Mouse (Mus musculus) lung, postnatal 0 days (tissue): ENCODE measurements around the gene Glb1l.

Experiments
- CTCF ChIP-seq: IDR thresholded peaks from 2 replicates; pipeline ENCODE4 v1.5.1; 2016; ENCODE audit warnings: antibody characterized with exemption, mild to moderate bottlenecking
- EP300 ChIP-seq: IDR thresholded peaks from 2 replicates; pipeline ENCODE4 v1.6.1; 2016; ENCODE audit warnings: antibody characterized with exemption, mild to moderate bottlenecking, control low read depth

DNA sequence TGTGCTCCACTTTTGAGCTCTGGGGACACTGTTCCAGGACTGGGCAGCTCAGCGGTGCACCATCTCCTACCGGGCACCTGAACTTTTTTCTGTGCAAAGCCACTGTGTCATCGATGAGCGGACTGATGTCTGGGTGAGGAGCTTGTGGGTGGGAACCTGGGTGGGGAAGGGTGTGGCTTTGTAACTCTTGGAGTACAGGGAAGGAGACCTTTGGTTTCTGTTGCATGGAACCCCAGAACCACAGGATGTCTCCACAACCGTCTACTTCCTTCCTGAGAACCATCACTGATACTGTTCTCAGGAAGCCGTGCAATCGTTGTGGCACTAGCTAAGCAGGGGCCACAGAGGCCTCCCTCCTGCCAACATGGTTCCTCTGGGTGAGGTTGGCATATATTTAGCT, 2.5 kb upstream of the Glb1l start:
- TF ChIP-seq CTCF (no peak), EP300 (no peak)
